Mouse (Mus musculus) central nervous system, embryonic 18 days (tissue): Measurements from ENCODE around the gene Cnmd. TPM values are rescaled to one million over a fixed set of nuclear protein-coding genes. Genes with fewer than 3 reads are reported as not detected.

Experiments
- polyA plus RNA-seq: library from polyadenylated mRNA; depleted of rRNA; stranded (reverse); fragments of >200 nt; gene quantifications from 2 replicates; pipeline ENCODE4 v1.2.3, GENCODE M21; 2012; rRNA removed

The Cnmd gene
- polyA plus RNA-seq = 1.9 and 5.0 TPM in 2 replicates

DNA sequence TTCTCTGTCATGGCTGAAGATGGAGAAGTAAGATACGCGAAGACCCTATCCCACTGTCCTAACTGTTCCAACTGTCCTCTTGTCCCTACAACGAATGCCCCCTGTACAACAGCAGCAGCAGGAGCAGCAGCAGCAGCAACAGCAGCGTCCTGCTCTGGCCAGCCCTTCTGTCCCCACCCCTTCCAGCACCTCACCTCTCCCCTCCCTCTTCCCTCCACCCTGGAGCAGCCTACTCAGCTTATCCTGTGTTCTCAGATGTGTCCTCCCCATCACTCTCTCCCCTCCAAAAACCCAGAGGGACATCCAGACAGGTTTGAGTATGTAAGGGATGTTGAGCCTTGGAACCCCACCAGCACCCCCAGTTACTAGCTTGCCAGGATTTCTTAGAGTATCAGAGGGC, at the start of gene Cnmd:
Cnmd (minus strand) TSS at position 170 of the 400 bp plus-strand sequence.

Other genes with a start within 250 kb of the Cnmd start
- 19.8 and 20.1 TPM in 2 replicates for gene Kbtbd7, start 235.7 kb downstream of the Cnmd start, polyA plus RNA-seq
- 1.8 and 2.0 TPM in 2 replicates for gene Kbtbd6, start 210.3 kb downstream of the Cnmd start, polyA plus RNA-seq
- 3.9 and 4.2 TPM in 2 replicates for gene Elf1, start 181.0 kb downstream of the Cnmd start, polyA plus RNA-seq
- gene Wbp4, start 180.7 kb downstream of the Cnmd start, polyA plus RNA-seq = 24.9 and 28.7 TPM in 2 replicates
- 52.8 and 55.2 TPM in 2 replicates for gene Sugt1, start 74.5 kb downstream of the Cnmd start, polyA plus RNA-seq
- gene Pcdh8, start 109.1 kb upstream of the Cnmd start, polyA plus RNA-seq = 56.1 and 66.7 TPM in 2 replicates